Mouse (Mus musculus) thymus, adult 2 months (tissue): Measurements from ENCODE around the gene Hnmt. TPM values are rescaled to one million over a fixed set of nuclear protein-coding genes. Genes with fewer than 3 reads are reported as not detected.
"Not testable (repeated sequence)": the region's sequence is repeated elsewhere in the genome, so short reads cannot be mapped to it uniquely, and the experiment has no call there.

ENCODE experiments used
- DNase-seq: peaks from one replicate; pipeline ENCODE4 v3.0.0; 2021
- H3K27ac ChIP-seq: fragments of 200-500 bp; 2 replicates; pipeline ENCODE4 v1.5.1; 2012; ENCODE audit warnings: low read length, control low read depth; ENCODE audit not compliant: control insufficient read depth, insufficient read depth
- H3K27me3 ChIP-seq: fragments of 200-500 bp; 2 replicates; pipeline ENCODE4 v1.6.1; 2012; ENCODE audit warnings: mild to moderate bottlenecking, low read length, moderate library complexity, mixed read lengths; ENCODE audit not compliant: control insufficient read depth, insufficient read depth
- H3K36me3 ChIP-seq: fragments of 200-500 bp; 2 replicates; pipeline ENCODE4 v1.6.1; 2012; ENCODE audit warnings: mild to moderate bottlenecking, low read length, moderate library complexity; ENCODE audit not compliant: control insufficient read depth, insufficient read depth
- H3K4me1 ChIP-seq: fragments of 200-500 bp; replicated peaks from 2 replicates; pipeline ENCODE4 v1.6.1; 2012; ENCODE audit warnings: low read length; ENCODE audit not compliant: control insufficient read depth, insufficient read depth
- H3K4me3 ChIP-seq: fragments of 200-500 bp; 2 replicates; pipeline ENCODE4 v1.5.1; 2012; ENCODE audit warnings: mild to moderate bottlenecking, low read length, control low read depth, moderate library complexity; ENCODE audit not compliant: control insufficient read depth, insufficient read depth
- CTCF ChIP-seq: fragments of 200-500 bp; IDR thresholded peaks from 2 replicates; pipeline ENCODE4 v1.5.1; 2012; ENCODE audit warnings: mild to moderate bottlenecking, control low read depth, low read length, moderate library complexity, borderline replicate concordance; ENCODE audit not compliant: control insufficient read depth, poor library complexity, insufficient read depth; ENCODE audit errors: extremely low read depth
- POLR2A ChIP-seq: fragments of 200-500 bp; IDR thresholded peaks from 2 replicates; pipeline ENCODE4 v1.6.1; 2012; ENCODE audit warnings: mild to moderate bottlenecking, low read length, control low read depth, moderate library complexity; ENCODE audit not compliant: control insufficient read depth, poor library complexity, insufficient read depth; ENCODE audit errors: extremely low read depth
- WGBS: fragments of 180-500 bp; shearing (Covaris S2); methylation state at CpG from one replicate; pipeline ENCODE4 v1.1.7; 2018; 5-methylcytosine and 5-hydroxymethylcytosine counted together
- polyA plus RNA-seq: library from polyadenylated mRNA; depleted of rRNA; stranded (reverse); fragments of >200 nt; gene quantifications from 2 replicates; pipeline ENCODE4 v1.2.3, GENCODE M21; 2012; rRNA removed

Hnmt gene
- polyA plus RNA-seq, 1 experiment = 0.22 TPM

DNA sequence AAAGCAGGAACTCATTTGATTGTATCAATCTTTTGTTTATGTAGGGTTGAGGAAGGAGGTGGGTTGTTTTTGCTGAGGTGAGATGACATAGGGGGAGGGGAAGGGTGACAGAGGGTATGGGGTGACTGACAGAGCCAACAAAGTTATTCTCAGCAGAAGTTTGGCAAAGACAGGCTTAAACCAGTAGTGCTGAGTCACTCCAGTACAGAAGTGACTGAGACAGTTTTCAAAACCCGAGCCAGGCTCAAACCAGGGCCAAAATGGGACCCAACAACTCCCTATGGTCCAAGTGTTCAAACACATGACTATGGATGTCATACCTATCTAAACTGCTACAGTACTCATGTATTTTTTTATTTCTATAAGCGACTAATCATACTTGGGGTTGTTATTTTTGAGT lies 52.4 kb downstream of the Hnmt start:
- no peak overlapping the region for H3K27ac ChIP-seq
- no peak for TF ChIP-seq POLR2A
- TF ChIP-seq CTCF = no peak
- no peak overlapping the region for H3K4me3 ChIP-seq
- no peaks in the 10 kb centered on the region for H3K4me1 ChIP-seq
- no peaks in the 10 kb centered on the region for H3K36me3 ChIP-seq
- DNase-seq = no peak
- WGBS = 56% methylated on average over 2 of the region's 2 CpGs
- no peaks in the 10 kb centered on the region for H3K27me3 ChIP-seq

DNA sequence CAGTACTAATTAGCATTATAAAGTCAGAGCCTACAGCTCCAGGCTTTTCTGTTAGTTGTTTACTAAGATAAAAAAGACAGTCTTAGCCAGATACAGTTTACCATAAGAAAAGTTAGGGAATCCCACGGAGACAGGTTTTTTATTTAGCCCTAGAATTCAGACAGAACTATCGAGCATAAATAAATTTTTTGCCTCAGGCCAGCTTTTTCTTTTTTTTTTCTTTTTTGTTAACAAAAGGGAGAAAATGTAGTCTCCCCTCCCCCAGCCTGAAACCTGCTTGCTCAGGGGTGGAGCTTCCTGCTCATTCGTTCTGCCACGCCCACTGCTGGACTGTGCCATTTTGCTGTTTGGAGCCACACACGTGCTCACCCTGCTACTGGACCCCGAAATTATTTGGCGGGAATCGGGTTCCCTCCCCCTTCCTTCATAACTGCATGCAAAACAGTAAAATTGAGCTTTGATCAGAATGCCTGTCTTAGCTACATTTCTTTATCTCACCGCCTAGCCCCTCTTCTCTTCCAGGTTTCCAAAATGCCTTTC lies 59.1 kb downstream of the Hnmt start:
- H3K27me3 ChIP-seq, H3K4me1 ChIP-seq, H3K27ac ChIP-seq, DNase-seq, H3K4me3 ChIP-seq, H3K36me3 ChIP-seq: not testable (repeated sequence)
- 95% methylated on average over 9 of the region's 9 CpGs for WGBS

DNA sequence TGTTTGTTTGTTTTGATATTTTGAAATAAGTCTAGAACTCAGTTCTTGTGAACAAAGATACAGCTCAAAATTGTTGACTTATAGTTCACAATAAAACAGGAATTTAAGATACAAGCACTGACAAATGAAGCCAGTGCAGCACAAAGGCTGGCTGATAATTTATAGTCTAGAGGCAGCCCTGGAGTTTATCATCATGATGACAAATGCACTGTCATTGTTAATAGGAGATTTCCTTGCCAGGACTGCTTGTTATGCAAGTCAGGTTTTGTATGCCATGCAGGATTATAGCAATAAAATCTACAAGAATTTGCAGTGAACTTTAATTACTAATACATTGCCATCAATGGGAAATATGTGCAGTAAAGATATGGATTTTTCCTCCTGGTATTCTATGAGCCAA lies 61.9 kb downstream of the Hnmt start:
- Histone ChIP-seq H3K27me3 (no peaks in the 10 kb centered on the region), H3K4me3 (no peak overlapping the region), H3K36me3 (no peaks in the 10 kb centered on the region), H3K4me1 (no peaks in the 10 kb centered on the region), H3K27ac (no peak overlapping the region)
- TF ChIP-seq POLR2A (no peak), CTCF (no peak)
- DNase-seq = no peak

DNA sequence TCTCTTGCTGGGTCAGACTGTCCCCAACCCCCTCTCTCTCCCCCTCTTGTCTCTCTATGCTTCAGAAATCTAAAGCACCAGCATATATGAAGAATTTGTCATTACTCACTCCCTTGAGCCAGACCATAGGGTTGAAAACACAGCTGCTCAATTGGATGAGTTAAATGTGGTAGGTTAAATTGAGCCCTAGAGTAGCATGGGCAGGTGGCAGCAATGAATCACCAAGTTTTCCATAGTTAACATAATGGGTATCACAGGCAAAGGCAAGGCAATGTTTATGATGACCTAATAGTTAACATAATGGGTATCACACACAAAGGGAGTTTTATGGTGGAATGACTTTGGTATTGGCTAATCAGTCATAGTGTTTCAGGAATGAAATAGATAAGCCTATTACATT lies 65.9 kb downstream of the Hnmt start:
- Histone ChIP-seq H3K27me3 (no peaks in the 10 kb centered on the region), H3K4me3 (no peak overlapping the region), H3K36me3 (no peaks in the 10 kb centered on the region), H3K27ac (no peak overlapping the region), H3K4me1 (no peaks in the 10 kb centered on the region)
- DNase-seq = no peak
- TF ChIP-seq POLR2A = no peak
- TF ChIP-seq CTCF = no peak

DNA sequence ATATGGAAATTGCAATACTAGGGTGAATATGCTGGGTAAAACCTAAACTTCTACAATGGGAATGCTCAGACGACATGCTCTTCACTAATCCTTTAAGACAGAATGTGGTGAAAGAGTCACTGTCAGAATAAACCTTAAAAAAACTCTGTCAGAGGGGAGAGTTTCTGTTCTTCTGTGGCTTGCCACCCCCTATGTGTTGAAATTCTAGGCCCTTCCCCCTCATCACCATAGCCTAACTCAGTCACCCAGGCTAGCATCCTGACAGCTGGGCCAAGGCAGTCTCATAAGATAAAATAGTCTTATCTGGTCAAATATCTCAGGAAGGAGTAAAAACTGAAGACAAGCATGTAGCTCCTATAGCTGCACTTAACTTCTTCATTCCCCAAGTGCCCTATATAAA lies 66.3 kb downstream of the Hnmt start:
- no peaks in the 10 kb centered on the region for H3K4me1 ChIP-seq
- TF ChIP-seq CTCF (no peak), POLR2A (no peak)
- no peaks in the 10 kb centered on the region for H3K27me3 ChIP-seq
- DNase-seq = no peak
- H3K36me3 ChIP-seq = no peaks in the 10 kb centered on the region
- WGBS = 74% methylated on average over 1 of the region's 1 CpGs
- no peak overlapping the region for H3K27ac ChIP-seq
- H3K4me3 ChIP-seq = no peak overlapping the region

DNA sequence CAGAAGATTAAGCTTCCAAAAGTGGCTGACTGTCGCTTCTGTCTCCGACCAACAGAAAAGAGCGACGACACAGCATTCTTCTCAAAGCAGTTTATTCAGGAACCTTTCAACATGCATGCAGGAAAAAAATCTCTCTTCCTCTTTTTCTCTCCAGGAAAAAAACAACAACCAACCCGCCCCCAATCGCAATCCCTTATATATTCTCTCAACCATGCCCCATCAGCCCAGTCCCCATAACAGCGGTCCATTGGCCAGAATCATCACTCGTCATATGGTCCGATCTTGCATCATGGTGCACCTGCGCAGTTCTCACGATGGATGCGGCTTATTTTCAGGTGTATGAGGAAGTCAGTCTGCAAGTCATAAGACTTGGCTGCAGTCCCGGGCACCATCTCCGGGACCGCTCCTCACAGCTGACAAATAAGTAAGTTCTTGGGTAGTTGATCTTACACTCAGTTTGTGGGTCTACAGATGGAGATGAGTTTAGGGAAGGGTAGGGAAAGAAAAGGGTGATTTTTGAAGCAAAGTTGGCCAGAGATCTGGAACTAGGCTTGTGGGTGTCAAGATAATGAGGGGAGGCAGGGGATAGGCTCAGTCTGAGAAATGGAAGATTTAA lies 88.4 kb downstream of the Hnmt start:
- not testable (repeated sequence) for DNase-seq, H3K27me3 ChIP-seq, H3K4me3 ChIP-seq, H3K4me1 ChIP-seq, H3K27ac ChIP-seq, H3K36me3 ChIP-seq
- WGBS = 77% methylated on average over 15 of the region's 15 CpGs

Other genes with a start within 250 kb of the Hnmt start
- not detected in 2 replicates for gene Tbpl2, start 47.2 kb upstream of the Hnmt start, polyA plus RNA-seq
- gene Il1f8, start 103.8 kb upstream of the Hnmt start, polyA plus RNA-seq = not detected in 2 replicates
- 0.14 and 0.22 TPM in 2 replicates for gene Il1f9, start 137.1 kb upstream of the Hnmt start, polyA plus RNA-seq
- 0.20 and 0.39 TPM in 2 replicates for gene Il1f6, start 166.0 kb upstream of the Hnmt start, polyA plus RNA-seq
- gene Il1f5, start 227.6 kb upstream of the Hnmt start, polyA plus RNA-seq = 0.46 and 0.52 TPM in 2 replicates
- 0.32 and 0.49 TPM in 2 replicates for gene Il1f10, start 241.8 kb upstream of the Hnmt start, polyA plus RNA-seq